Mouse (Mus musculus): Measurements from ENCODE around the gene Lef1.

Lef1 gene

DNA sequence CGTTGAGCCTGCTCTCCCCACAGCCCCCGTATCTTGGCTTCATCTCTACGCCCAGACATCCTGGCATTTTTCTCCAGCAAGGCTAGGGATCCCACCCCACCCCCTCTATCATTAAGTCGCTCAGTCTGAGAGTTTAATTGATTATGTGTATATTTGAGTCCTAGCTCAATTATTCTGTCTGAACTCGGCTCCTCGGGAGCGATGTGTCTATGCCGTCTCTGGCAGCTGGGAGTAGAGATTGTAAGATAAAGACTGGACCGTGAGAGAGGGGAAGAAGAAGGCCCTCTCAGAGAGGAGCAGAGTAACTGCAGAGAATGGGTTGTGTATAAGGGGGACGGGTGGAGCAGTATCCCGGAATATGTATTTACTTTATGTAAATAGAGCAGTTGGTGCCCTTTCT, 80.0 kb downstream of the Lef1 start:
- DNase-seq (ENCODE audit: low read depth, low spot score), result no peak

DNA sequence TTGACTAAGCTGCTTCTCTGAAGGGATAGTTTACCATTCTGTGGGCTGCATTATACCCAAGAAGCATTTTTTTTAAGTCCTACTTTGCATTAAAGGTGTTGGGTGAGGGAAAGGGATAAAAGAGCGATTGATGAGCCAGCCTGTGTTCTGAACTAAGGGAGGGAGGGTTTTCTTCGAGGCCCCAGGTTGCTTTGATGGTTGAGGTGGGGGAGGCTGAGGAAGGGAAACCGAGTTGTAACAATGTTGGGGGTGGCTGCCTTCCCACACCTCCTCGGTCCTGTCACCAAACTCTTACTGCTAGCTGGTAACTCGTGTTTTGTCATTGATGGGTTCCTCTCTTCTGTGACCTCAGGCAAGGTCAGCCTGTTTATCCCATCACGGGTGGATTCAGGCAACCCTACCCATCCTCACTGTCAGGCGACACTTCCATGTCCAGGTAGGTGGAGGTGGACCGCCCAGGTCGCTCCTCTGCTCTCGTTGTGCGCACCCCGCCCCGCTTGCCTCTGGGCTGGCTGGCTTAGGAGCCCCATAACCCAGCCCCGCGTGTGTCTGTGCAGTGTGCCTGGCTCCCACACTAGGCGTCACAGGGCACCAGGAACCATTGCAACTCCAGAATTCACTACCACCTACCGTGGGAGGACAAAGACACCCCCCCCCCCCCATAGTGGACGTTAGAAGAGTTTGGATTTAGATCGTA, 80.5 kb downstream of the Lef1 start:
- DNase-seq (ENCODE audit: low read depth, low spot score), result no peak

DNA sequence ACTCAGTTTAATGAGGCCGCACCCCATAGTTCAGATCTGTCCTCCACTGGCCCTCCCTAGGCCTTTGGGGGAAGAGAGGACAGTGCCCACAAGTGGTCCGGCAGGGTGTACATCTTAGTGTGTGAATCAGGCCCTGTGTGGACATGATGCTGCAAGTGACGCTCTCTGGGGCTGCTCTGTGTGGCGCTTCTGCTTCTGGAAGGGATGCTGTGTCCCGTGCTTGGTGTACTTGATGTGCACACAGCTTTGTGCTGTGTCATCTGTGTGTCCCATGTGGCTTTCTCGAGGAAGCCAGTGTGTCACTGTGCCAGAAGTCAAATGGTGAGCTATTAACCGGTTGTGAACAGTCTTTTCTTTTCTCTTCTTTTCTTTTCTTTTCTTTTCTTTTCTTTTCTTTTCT, 81.2 kb downstream of the Lef1 start:
- DNase-seq (ENCODE audit: low read depth, low spot score), result no peak

DNA sequence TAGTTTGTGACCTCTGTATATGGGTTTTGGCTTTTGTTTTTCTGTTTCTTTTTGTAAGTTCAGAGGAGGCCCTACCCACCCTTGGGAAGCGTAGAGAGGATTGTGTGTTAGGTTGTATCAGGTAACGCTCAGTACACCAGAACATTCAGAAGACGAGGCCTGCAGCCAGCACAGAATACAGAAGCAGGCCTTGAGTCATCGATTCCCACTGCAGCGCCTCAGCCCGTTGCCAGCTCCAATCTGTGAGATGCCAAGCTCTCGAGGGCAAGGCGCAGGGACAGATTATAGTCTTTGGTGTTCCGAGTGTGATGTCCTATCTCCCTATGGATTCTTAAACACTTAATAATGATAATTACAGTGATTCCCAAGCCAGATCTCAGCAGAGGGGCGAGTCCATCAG, 85.8 kb downstream of the Lef1 start:
- DNase-seq (ENCODE audit: low read depth, low spot score), result peak; percentile 51

DNA sequence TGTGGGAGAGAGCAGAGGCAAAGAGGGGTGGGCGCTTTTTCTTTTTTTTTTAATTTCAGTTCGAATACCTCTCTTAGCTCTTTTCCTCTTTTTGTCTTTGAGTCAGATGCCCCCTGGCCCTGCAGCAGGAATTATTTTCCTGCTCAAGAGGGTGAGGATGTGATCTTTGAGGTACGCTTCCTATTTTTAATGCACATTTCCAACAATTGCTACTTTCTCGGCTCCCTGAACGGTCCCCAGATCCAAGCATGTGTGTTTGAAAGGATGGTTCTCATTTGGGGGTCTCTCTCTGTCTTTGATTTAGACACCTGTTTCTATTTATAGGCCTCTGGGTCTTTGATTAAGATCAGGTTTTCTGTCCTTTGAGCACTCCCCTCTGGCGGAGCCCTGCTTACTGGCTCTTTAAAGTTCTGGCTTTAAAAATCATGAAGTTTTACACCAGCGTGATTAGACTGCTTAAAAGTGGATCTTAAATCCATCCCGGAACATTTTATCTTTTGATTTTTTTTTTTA, 86.3 kb downstream of the Lef1 start:
- no peak for DNase-seq (ENCODE audit: low read depth, low spot score)

DNA sequence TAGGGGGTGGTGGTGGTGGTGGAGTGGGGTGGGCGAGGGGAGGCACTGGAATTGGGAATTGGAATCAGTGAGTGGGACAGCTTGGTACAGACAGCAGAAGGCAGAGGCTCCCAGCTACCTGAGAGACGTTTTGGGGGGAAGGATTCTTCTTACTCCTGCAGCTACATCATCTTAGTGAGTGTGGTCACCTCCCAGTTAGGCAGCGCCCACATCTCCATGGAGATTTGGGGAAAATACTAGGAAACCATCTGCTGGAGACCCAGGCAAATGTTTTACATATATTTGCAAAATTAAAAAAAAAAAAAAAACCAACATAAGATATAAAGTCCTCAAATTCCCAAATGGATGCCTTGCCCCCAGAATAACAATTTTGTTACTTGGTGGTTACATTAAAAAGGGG, 88.7 kb downstream of the Lef1 start:
- peak; percentile 20 for DNase-seq (ENCODE audit: low read depth, low spot score)

DNA sequence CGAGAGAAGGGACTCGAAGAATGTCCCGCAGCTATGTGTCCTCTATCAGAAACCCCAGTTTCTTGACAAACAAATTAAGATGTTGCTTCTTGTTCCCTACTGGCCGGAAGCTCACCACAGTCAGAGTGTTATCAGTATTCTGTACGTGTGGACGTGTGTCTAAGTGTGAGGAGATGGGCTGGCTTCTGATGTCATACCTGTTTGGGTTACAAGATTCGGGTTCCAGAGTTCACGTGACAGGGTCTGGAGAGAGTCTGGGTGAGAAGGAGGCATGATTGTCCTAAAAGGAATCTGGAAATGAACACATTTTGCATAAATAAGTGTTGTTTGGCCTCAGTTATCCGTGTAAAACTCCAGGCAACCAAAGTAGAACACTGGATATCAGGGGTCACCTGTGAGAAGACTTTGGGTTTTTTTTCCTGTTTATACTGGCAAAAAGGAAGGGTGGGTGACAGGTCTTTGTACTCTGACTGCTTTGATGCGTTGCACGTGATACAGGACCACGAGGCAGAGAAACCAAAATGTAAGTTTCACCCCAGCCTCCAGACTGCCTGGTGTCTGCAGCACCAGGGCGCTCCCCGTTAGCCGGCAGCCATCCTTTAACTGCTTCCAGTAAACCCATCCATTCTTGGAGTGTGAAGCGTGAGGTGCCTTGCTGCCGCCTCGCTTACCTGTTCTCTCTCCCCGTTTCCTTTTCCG, 89.5 kb downstream of the Lef1 start:
- DNase-seq (ENCODE audit: low read depth, low spot score), result no peak

DNA sequence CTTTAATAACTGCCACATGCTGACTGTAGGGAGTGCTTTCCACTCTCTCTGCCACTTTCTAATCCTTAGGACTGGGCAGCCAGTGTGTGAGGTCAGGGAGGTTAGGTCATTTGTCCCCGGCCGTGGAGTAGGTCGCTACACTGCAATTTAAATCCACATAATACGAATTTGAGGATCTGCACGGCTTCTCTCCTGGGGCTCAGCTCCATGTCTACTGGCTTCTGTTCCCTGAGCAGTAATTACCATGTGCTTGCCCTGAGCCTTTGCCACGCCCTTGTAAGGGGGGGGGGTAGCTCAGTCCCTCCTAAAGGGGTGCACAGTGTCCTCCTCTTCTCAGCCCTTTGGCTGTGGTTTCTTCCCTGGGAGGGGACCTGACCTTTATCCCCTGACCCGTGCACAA, 92.0 kb downstream of the Lef1 start:
- DNase-seq (ENCODE audit: low read depth, low spot score), result no peak

DNA sequence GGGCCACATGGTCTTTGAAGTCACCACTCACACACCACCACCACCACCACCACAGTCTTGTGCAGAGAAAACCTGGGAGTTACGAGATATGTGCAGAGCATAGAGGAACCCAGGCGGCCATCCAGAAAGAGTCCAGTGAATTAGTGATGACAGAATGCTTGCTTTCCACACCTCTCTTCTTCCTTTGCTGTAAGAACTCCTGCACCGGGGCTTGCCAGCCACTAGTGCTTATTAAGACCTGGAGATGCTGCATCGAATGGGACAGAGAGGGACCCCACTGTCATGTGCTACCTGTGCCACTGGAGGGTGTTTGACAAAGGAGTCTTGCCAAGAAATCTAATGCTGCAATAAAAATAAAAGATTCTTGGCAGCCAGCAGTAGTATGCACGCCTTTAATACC, 97.6 kb downstream of the Lef1 start:
- no peak for DNase-seq (ENCODE audit: low read depth, low spot score)

DNA sequence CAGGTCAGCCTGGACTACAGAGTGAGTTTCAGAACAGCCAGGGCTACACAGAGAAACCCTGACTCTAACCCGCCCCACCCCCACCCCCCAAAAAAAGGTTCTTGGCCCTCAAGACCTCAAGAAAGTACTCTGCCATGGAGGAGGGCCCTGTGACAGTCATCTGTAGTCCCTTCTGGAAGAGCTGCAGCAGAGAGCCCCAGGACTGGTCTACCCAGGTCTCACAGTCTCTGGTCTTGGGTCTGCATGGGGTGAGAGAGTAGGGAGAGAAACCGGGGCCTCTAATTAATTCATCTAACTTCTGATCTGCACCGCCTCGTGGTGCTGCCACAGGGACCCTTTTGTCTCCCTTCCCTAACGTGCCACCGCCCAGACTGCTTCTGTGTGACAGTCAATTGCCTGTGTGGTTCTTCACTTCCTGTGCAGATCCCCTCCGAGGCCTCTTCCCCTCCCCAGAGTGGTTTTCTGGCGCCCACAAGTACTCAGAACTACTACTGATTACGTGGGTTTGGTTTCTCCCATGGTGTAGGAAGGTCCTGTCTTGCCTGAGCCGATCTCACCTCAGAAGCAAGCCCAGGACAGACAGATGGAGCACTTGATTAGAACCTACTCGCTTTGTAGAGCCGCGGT, 98.1 kb downstream of the Lef1 start:
- no peak for DNase-seq (ENCODE audit: low read depth, low spot score)

DNA sequence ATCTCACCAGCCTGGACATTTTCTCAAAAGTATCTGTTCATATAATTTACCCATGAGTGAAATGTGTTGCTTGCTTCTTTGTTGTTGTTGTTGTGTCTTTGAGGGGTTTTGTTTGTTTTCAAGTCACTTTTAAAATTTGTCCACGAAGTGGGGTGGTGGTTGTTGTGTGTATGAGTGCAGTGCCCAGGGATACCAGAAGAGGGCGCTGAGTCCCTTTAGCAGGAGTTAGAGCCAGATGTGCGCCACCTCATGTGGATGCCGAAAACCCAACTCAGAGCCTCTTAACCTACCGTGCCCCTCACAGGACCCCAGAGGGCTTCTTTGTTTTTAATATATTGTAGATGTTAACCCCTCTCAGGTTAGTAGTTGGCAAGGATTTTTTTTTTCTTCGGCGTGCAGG, 101.9 kb downstream of the Lef1 start:
- DNase-seq (ENCODE audit: low read depth, low spot score), result no peak

DNA sequence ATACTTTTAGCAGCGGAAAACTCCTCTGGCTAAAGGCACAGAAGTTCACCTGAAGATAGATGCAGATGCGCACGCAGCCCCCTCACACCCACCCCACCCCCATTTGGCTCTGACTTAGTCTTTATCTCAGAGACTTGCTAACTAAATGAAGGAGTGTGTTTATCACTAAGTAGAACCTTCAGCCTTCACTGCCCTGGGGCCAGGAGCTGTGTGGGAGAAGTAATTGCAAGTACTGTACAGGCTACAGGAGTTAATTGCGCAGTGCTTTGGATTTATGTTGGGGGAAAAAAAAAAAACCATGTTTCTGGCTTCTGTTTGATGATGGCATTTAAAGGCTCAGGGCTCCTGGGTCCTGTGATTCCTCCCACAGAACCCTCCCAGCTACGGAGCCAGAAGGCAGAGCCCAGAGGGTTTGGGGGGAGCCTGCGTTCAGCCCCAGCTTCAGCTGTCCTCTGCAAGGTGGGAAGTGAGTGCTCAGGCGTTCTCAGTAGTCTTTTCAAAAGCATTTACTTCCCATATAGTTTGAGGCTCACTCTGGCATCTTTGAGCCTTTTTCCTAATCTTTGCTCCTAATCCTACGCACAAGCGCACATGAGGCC, 103.9 kb downstream of the Lef1 start:
- peak; percentile 13 for DNase-seq (ENCODE audit: low read depth, low spot score)

DNA sequence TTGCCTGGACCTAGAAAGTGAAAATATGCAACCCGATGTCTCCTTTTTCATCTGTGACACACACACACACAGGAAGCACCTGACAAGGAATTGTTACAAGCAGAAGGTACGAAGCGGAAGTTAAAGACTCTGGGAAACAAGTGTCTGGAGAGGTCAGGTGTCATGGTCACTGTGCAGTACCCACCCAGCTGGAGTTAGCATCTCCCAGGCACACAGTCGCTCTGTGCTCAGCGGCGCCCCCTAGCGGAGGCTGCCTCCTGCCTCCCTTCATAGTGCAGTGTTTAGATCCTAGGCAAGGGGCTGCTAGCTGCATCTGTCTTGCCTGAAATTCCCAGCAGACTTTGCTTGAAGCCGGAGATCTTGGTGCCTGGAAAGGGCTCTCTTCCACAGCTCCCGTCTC, 104.6 kb downstream of the Lef1 start:
- peak; percentile 9 for DNase-seq (ENCODE audit: low read depth, low spot score)

DNA sequence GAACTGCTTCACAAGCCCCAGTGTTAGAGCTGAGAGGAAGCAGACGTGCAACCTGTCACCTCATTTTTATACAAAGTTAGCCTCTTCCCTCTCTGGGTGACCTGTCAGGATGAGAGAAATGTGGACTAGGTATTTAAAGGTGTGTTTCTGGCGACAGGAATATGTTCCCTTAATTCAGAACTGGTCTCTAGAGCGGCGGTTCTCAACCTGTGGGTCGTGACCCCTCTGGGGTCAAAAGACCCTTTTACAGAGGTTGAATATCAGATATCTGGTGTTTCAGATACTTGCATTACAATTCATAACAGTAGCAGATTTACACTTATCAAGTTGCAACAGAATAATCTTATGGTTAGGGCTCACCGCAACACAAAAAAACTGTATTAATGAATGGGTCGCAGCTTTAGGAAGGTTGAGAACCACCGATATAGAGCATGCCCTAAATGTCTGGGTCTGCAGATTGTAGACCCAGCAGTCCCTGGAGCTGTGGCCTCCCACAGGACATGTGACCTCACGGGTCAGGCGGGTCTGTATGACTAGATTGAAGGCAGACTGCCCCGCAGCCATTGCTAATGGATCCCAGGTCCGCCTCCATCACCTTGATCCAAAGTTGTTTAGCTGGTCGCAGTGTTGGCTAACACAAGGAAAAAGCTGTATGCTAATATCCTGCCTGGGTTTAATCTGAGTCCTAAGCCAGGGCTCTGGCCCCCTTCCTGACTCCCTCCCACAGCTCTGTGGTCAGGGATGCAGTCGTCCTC, 108.5 kb downstream of the Lef1 start:
- DNase-seq (ENCODE audit: low read depth, low spot score), result no peak

DNA sequence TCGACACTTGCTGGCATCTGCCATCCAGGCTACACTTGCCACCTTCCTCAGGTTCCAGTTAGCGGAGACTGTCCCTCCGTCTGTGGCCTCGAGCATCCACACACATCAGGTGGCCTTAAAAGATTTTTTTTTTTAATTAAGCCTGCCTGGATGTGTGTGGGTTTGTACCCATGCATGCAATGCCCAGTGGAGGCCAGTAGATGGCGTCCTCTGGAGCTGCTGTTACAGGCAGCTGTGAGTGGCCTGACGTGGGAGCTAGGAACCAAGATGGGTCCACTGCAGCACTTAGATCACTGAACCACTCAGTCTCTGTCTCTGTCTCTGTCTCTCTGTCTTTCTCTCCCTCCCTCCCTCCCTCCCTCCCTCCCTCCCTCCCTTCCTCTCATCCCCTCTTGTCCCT, 117.8 kb downstream of the Lef1 start:
- DNase-seq (ENCODE audit: low read depth, low spot score), result no peak

DNA sequence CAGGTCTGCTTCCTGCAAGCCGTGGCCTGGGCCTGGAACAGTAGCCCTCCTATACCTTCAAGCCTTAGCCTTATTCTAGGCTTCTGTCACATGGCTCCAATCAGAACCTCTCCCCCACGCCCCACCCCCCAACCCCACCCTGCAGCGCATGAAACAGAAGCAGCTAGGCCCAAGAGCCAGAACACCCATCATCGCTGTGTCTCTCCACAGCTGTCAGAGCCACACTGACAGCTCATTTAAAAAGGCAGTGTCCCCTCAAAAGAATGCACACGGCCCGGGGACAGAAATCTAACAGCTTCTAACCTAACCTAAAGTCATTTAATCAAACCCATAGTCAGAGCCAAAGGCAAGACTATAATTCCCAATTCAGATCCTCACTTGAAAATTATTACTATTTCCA, 126.8 kb downstream of the Lef1 start:
- DNase-seq (ENCODE audit: low read depth, low spot score), result no peak

DNA sequence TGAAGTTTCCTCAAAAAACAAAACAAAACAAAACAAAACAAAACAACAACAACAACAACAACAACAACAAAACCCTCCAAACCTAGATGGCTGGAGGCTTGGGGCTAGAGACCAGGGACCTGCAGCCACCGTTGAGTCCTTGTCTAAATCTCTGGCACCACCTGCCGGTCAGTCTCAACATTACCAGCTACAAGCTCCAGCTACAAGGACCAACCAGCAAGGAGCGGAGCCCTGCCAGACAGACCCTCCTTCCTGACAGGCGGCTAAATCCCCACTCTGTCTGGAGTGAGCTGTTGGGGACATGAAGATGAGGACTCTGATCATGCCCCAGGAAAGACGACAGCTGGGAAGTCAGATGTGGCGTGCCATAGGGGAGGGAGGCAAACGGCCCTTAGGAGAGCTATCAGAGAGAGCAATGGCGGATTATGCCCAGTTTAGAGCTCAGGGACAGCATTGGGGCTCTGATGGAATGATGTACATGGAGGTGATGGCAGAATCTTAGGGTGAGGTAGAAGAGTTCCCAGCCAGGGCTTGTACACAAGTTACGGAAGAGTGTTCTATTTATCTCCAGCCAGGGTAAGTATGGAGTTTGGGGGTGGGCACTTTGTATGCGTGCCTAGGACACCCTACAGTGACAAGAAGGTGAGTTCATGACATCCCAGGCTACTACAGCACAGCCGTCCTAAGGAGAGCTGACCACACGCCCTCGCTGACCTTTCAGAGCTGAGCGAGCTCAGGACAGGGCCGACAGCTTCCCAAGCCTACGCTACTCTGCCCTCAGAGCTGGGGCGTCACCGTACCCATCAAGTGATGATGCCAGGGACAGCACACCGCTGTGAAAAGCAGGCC, 127.7 kb downstream of the Lef1 start:
- DNase-seq (ENCODE audit: low read depth, low spot score), result peak; percentile 91

DNA sequence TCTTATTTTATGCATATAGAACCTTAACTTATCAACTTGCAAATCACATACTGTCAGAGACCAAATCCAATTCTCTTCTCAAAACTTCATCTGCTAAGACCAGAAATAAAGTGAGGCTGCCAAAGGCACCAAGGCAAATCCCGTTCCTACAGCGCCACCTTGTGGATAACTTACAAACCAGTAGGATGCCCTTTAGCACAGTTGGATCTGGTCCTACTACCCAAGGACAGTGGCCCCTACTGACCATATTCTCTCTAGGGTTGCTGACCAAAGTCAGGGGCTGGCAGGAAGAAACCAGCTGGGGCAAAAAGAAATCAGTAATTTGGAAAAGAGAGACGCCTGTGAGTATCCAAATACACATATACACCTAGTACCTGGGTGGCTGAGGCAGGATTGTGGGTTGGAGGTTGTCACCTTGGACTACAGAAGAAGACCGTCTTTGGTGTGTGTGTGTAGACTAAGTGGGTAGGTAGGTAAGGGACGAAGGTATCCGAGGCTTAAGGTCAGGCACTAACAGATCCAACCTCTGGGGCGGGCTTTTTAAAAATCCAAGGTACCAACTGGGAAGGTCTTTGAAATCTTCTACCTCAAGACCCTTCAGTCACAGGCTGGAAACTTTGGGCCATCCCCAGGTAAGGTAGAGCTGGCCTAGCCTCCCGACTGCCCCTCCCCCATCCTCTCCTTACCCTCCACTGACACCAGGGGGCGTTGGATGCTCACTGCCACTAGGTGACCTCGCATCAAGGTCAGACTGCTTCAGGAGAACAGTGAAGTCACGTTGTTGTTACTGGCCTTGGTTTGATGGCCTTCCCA, 135.7 kb downstream of the Lef1 start:
- DNase-seq (ENCODE audit: low read depth, low spot score), result peak; percentile 80

DNA sequence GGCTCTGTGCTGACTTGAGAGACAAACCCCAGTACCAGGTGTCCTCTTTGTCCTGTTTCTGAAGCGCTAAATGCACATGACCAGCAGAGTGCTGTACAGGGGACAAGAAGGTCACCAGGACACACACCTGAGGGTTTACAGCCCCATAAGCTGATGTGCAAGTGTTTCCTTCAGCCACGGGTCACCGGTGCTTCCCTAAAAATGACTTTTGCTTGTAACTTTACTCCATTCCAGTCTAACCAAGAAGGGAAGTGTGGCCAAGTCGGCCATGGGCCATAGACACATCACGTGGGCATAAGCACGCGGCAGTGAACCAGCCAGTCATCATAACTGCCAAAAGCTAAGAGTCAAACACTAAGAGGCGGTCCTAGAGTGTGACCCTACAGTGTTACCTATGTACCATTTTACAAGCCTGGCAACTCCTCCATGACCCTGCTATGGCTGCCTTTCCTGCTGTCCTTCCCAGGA, 136.3 kb downstream of the Lef1 start:
- no peak for DNase-seq (ENCODE audit: low read depth, low spot score)

DNA sequence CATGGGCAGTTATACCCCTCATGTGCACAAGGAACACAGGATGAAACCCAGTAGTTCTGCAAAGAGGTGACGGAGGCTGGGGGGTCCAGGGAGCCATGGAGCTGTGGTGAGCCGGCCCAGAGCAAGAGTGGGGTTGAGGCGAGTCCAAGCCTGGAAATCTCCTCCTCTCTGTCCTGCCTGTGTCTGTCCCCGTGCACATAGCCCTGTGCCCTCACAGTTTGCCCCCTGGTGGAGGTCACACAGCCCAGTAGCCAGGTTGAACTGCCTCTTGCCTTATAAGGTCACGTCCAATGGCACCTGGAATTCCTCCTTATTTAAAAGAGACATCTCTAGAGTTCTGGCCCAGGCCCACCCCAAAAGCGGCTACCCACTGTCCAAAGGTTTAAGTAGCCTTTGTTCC, 137.2 kb downstream of the Lef1 start:
- DNase-seq (ENCODE audit: low read depth, low spot score), result no peak
